Mouse (Mus musculus) heart, adult 18-20 months (tissue): ENCODE results near the gene Dhrs7. TPM values are rescaled to one million over a fixed set of nuclear protein-coding genes. Genes with fewer than 3 reads are reported as not detected.
"Not testable (repeated sequence)": the region's sequence is repeated elsewhere in the genome, so short reads cannot be mapped to it uniquely, and the experiment has no call there.

Source experiments
- DNase-seq, 2 experiments: peaks; one replicate each; pipeline ENCODE4 v3.0.0; 2021 to 2022; ENCODE audit warnings: mixed read lengths in 1 of 2
- long read RNA-seq, 2 experiments: library from polyadenylated mRNA; stranded (forward); transcript quantifications; one replicate each; pipeline ENCODE4 v2.0.0; 2021
- total RNA-seq, 2 experiments: library from RNA; stranded (reverse); gene quantifications; 2 replicates each; pipeline ENCODE4 v1.2.3; 2021

Gene Dhrs7
- total RNA-seq: 10 to 100 TPM; 61.7 to 74.5 TPM
- long read RNA-seq, experiment 1, transcript Dhrs7-201 (7 exons, 1,385 nt): major isoform, 45 of 51 reads
- long read RNA-seq, experiment 1, partial matches to known transcripts: 4 of 51 reads
- long read RNA-seq, experiment 1, other reads (novel, unspliced or antisense): 2 of 51 reads
- long read RNA-seq, experiment 2, transcript Dhrs7-201 (7 exons, 1,385 nt): major isoform, 54 of 61 reads
- long read RNA-seq, experiment 2, partial matches to known transcripts: 7 of 61 reads
- long read RNA-seq, experiment 2, other reads (novel, unspliced or antisense): 0 of 61 reads

DNA sequence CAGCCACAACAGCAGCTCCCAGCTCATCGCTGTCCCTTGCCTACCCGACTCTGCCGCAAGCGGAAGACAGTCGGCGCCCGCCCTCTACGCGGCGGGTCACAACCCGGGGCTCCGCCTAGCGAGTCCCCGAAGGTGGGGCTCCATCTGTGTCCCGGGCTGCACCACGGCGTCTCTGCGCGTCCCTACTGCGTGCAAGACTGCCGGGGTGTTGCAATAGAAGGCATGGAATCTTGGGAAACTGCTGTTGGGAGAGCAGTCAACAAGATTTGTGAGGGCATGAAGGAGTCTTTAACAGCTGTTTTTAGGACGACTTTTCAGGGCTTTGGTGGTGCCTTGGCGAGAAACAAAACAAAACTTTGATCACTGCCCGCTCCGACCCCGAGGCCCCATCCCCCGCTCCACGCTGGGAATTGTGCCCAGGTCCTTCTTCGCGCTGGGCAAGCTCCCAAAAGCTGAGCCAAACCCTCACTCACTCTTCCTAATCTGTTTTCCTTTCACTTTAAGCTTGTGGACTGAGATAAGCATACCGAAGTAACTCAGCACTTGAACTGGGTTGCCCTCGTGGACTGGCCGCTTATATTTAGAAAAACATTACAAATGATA lies at the start of gene Dhrs7:
TSS of gene Dhrs7 (minus strand) at position 175 of the 603 bp plus-strand sequence.
- peak; percentile 95 to 97 for DNase-seq

DNA sequence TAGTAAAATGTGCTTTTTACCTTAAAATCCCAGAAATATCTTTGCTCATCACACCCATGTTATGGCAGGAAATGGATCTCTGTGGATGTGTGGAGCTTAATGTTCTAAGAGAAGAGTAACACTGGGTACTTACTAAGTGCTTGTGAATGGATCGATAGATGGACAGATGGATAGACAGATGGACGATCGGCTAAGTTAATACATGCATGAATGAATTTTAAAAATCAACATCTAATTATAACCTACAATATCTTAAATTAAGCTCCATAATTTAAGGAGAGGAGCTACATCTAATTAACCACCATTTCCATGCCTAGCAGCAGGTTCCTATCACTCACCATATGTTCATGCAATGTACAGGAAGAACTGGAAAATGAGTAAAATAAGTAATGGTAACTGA lies 45.3 kb upstream of the Dhrs7 start:
- no peak for DNase-seq

DNA sequence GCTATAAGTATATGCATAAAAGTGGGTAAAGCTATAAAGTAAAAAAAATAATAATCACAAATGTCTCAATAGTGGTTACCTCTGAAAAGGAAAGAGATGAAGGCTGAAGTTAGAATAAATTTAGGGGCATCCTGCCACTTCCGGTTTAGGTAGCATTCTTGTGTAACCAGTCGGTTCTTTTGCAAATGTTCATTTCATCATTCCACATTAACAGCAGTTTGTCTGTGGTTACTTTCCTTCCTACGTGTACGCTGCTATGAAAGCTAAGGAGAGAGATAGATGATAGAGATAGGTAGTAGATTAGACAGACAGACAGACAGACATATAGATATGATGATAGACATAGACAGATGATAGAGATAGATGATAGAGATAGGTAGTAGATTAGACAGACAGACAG lies 39.4 kb upstream of the Dhrs7 start:
- DNase-seq: no peak

DNA sequence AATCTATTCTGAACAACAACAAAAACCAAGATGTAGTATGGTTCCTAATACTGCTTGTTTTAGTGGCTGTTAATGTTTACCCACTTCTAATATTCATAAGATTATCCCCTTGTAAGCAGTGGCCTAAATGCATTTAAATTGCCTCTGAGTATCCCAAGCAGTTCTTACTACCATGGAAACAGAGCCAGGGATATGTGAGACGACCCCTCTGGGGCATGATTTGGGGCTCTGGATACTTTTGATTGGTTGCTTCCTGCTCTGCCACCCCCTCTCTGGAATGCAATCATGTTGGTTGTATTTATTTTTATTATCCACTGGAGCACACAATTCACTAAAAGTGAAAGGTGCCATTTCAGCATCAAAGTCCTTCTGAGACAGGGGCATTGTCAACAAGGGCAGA lies 35.3 kb upstream of the Dhrs7 start:
- no peak for DNase-seq

DNA sequence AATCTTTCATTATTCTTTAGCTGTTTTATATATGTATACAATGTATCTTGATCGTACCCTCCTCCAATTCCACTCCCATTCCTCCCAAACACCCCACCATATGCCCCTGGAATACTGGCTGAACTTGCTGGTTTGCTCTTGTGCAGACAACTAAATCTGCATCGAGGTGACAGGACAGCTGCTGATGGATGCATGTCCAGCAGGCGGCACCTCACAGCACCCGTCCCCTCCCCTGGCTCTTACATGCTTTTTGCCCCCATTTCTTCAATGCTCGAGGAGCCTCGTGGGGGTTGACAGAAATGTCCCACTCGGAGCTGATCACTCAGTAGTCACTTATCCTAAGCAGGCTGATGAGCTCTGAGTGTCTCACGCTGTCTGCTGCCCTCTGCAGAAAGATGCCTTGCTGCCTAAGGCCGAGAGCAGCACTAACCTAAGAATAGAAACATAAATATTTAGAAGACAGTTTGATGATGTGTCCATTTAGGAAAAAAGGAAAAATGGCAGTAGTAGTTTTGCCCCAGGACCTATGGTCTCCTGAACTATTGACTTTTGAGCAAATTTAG lies 30.3 kb upstream of the Dhrs7 start:
- DNase-seq: peak in 1 of 2 experiments; percentile 31

DNA sequence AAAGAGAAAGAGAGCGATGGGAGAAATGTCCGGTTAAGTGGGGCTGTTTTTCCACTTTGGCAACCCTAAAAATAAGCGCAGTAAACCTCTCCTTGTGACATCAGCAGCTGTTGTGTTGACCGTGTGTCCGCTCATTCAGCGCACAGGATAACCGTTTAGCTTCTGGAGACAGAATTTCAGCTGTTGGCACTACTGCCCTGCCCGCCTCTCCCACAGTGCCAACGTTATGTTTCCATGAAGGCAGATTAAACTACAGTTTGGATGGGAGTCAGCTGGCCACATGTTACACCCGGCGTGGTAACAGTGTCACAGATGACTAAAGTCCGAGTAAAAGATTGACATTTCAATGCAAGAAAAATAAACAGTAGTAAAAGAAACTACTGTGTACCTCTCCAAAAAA lies 29.7 kb upstream of the Dhrs7 start:
- peak; percentile 47 to 59 for DNase-seq

DNA sequence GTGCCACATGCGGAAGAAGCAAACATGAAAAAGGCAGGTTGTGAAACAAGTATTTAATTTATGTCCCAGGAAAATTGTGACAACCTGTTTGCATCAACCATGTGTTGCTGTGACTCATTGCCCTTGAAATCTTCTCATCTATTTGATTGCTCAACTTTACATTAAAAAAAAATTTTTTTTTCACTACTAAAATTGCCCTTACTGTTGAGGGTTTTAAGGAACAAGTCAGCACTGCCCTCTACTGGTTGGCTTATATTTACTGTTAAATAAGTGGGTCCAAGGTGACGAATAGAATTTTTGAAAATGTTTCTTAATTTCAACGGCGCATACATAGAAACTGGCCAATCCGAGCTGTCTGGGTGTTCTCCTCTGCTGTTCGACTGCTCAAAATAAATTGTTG lies 29.2 kb upstream of the Dhrs7 start:
- DNase-seq: peak; percentile 31 to 73

DNA sequence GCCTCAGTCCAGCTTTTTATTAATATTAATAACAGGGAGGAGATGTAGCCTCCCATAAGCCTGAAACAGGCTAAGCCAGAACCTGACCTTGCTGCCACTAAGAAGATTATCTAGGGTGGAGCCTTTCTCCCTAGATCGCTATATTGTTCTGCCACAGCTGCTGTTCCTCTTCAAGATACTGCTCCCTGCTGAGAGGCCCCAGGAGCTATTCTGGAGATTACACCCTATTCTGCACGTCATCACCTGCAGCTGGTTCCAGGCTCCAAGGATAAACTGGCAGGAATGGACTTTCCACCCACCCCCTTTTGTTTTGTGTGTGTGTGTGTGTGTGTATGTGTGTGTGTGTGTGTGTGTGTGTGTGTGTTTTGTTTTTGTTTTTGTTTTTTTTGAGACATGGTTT lies 23.6 kb upstream of the Dhrs7 start:
- DNase-seq: not testable (repeated sequence)

DNA sequence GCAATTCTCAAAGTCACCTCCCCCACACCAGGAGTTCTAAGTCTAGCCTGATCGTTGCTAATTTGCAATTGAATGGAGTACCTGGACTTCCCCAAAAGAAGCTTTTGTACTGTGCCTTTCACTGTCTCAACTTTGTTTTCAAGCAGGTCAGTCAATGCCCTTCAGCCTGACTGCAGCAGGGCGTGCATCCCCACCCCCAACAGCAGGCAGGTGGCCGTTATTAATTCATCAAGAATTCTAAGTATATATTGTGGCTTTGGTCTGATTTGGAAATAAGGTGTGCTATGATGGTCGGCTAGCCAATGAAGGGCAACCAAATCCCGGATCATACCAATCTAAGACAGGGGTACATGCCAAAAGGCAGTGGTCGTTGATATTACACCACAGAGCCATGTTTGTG lies 23.0 kb upstream of the Dhrs7 start:
- DNase-seq: not testable (repeated sequence)

DNA sequence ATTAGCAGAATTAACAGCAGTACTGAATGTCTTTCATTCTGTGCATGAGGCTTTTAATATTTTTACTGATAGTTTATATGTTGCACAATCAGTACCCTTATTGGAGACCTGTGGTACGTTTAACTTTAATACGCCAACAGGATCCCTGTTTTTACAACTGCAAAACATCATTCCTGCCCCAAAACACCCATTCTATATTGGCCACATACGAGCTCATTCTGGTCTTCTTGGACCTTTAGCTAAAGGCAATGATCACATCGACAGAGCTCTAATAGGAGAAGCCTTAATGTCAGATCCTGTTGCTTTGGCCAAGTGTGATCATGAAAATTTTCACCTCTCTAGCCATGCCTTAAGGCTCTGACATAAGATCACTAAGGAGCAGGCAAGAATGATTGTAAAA lies 21.9 kb upstream of the Dhrs7 start:
- not testable (repeated sequence) for DNase-seq

DNA sequence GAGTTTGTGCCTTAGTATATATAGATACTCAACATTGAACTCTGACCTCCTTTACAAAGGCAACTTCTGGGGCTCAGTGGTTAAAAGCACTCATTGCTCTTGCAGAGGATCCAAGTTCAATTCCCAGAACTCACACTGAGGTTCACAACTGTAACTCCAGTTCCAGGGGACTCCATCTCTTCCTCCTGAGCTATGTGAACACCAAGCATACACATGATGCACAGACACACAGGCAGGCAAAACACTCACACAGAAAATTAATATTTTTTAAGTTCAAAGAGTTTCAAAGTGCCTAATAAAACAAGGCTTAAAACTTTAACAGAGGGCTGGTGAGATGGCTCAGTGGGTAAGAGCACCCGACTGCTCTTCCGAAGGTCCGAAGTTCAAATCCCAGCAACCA lies 18.9 kb upstream of the Dhrs7 start:
- no peak for DNase-seq

DNA sequence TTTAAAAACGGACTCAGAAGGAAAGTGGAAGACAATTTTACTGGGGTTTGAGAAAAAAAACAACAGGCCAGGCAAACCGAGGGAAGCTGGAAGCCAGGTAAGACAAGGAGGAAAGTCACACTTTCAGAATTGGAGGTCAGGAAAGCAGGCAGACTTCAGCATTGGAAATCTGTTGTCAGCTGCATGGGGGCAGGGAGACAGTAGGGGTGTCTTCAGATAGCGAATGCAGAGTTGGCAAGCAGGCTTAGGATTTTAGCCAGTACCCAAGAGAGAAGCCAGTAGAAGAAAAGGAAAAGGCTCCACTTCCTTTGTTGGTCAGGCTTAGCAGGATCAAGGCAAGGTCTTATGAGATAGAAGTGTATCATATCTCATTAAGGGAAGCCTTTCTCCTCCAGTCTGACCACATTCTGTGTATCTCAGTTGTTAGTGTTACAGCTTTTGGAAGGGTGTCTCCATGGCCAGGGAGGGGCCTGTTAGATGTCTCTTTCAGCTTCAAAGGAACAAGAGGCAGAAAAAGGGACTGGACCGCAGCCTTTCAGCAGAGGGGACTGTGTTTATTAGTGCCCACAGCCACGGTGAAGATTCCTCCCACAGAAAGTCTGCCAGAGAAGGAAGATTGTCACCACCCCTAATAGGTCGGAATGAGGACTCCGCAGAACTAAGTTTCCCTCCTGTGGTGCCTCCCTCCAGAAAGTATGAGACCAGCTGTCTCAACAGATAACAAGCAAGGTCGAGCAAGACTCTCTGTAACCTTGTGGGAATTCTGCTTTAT lies 18.0 kb upstream of the Dhrs7 start:
- peak in 1 of 2 experiments; percentile 28 for DNase-seq

DNA sequence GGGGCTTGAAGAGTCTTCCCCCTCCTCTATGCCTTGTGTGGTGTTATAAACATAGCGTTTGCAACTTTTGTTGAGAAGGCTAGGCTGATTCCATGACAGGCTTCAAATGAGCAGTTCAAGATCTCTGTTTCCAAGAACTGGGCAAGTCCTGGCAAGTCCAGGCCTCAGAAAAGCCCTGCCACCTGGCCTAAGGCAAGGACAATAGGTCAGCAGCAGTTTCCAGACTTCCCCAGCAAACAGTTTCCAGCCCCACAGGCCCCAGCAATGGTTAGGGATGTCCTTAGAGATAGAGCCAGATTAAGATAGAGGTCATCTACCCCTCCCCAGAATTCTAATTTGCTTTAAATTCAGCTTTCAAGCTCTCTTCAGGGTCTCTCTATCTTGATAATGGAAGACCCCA lies 17.2 kb upstream of the Dhrs7 start:
- no peak for DNase-seq

DNA sequence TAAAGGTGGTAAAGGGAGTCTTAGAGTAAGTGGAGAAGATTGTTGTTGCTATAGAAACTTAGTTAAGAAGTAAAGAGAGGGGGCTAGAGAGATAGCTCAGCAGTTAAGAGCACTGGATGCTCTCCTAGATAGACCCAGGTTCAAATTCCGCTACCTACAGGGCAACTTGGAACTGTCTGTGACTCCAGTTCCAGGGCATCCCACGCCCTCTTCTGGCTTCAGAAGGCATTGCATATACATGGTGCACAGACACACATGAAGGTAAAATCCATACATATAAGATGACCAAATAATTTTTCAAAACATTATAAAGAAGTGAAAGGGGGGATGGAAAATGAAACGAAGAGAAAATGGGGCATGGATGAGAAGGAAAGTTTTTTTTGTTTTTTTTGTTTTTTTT lies 14.9 kb upstream of the Dhrs7 start:
- no peak for DNase-seq

DNA sequence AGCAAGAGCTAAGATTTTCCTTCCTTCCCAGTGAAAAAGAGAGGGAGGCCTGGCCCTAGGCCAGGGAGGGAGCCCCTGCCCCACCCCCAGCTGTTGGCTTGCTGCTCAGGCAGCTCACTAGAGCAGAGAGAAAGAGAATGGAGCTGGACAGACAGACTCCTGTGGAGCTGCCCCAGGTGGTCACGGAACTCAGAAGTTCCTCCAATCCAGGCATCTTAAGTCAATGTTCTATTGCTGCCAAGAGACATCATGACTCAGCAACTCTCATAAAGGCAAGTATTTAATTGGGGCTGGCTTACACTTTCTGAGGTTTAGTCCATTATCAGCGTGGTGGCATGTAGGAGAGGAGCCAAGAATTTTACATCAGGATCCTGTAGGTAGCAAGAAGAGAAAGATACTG lies 10.1 kb upstream of the Dhrs7 start:
- no peak for DNase-seq

DNA sequence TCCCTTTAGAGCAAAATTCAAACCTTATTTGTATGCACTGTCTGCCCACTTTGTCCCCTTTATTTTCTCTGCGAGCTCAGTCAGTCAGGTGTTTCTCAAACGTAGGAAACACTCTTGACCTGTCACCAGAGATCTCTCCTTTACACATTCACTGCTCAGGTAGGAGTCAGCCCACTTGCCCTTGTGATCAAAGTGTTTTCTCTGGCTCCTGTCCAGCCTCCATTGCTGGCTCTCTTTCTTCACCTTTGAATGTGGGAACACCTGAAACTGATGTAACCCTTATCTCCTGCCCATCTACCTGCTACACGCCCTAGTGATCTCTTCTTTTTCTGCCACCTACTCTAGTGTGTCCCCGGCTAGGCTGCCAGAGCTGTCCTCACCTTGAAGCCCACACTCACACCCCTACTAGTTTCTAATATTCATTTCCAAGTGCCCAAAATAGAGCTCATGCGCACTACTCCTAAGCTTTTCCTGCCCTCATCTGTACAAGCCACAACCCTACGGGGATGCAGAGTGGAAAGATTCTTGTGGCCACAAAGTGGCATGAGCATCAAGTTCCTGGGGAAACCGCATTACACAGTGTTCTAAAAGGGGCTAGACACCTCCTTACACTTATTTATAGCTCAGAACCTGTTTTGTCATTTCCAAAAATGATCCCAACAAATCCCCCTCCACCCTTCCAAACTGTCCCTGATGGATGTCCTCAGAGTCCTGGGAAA lies 9.5 kb upstream of the Dhrs7 start:
- DNase-seq: peak; percentile 26 to 41

DNA sequence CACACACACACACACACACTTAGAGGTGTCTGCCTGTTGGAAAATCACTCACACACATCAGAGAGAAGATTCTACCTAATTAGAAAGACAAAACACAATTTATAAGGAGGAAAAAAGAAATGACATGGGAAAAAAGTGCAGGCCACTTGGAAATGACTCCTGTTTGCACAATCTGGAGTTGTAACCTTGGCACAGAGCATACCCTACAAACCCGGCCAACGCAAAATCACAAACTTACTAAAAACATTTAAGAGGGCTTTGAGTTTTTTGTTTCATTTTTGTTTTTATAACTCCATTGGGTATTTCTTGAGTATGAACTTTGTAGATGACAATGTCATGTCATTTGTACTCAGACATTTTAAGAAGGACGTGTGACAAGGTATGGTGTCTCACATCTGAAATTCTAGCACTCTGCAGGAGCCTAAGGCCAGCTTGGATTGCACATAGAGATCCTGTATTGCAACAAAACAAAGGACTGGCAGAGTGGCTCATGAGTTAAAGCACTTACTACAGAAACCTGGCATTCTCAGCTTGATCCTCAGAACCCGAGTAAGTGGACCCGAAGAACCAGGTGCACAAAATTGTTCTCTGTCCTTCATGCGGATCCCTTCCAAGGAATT lies 6.9 kb upstream of the Dhrs7 start:
- DNase-seq: no peak

DNA sequence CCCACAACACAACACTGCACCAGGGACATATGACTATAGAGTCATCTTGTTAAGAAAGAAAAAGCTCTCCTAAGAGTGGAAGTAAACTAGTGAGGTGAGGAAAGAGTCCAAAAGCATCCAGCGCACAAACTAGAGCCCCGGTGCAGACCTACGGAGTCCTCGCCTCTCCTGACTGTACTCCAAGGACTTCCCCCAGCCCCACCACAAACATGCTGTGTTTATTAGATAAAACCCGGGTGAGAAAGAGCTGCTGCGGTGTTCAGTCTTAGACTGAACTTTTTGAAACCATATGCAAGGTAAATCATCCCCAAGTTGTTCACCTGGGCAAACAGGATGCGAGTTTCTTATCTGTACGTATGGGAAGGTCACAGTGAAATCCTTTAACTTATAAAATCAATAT lies 6.2 kb upstream of the Dhrs7 start:
- no peak for DNase-seq

DNA sequence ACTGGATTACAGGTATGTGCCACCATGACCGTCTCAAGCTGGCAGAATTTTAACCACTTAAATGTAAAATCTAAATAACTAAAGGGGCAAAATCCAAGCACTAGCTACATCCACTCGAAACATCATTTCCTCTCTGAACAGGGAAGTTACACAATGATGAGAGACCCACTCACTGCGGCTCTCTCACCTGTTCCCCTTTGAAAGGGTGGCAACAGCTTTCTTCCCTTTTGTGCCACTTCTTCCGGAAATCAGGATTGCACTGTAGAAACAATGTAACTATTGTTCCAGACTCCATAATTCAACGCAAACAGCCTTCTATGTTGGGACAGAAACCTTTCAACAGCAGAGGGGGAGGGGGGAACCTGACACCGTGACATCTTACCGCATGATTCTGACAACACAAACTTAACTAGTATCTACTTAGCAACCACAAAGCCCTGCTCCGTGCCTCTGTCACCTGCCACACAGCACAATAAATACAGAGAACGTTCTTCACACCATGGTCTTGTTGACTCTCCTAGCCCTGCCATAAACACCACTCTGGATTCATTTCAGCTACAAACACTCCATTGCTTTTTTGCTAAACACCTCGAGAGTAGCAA lies 3.3 kb upstream of the Dhrs7 start:
- peak in 1 of 2 experiments; percentile 31 for DNase-seq

DNA sequence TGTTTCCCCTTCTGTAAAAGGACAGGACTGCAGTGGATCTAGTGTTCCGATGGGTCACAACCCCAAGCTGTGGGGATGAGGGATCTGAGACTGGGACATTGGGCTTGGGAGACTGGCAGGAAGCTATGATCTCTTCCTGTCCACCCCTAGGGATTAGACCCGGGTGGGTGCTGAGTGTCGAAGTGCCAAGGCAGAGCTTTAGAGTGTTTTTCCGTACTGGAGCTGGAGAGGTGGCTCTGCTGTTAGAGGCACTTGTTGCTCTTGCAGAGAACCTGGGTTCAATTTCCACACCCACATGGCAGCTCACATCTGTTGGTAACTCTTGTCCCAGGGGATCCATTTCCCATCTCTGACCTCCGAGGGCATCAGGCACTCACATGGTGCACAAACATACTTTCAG lies 1.3 kb upstream of the Dhrs7 start:
- no peak for DNase-seq

DNA sequence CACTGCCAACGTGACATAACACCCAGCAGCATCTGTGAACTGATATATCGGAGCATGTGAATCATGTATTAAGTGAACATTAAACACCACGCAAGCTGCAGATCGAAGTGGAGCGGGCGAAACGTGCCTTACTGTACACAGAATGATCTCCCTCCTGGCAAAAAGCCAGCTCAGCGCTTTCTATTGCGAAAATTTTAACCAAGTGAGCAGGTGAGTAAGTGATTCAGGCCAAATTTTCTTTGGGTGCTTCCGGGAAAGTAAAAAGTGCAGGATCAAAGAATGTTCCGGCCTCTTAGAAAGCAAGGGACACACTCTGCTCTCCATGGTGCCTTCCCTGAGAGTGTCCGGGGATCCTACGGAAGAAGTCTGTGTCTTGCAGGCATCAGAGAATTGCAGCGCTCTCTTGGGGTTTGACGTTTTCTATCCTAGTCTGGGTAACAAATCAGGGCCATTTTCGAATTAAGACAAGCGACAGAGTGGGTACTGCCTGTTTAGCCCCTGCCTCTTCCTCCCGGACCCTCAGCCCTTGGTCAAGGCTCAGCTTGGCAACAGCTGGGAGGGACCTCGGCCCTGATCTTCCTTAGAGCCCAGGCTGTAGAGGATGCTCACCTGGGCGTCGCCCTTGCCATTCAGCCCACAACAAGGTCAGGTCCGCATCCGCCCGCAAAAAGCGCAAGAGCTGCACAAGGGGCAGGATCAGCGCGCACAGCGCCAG lies 532 bp downstream of the Dhrs7 start:
- peak; percentile 28 to 60 for DNase-seq
